Mouse (Mus musculus) 3T3-L1 (cell line): ENCODE results near the gene Olfr1100.

Experiments
- DNase-seq: peaks from one replicate; pipeline ENCODE4 v3.0.0-alpha.2; 2015; ENCODE audit warnings: low read depth, low spot score

The Olfr1100 gene

GRCm38 (mm10) chr2:86979854-86980253 lies at the start of gene Olfr1100:
Olfr1100 (minus strand) TSS chr2:86979954.
- DNase-seq = no peak

- no peak for DNase-seq
Observed at GRCm38 (mm10) chr2:87026980-87027379, 47.2 kb upstream of the Olfr1100 start, which contains the start of gene Olfr1104. Olfr1104 (minus strand) TSS chr2:87027080.

- DNase-seq = no peak
Observed at GRCm38 (mm10) chr2:86998098-86998497, 18.3 kb upstream of the Olfr1100 start, which contains the start of gene Olfr1102. Olfr1102 (plus strand) TSS chr2:86998398.

GRCm38 (mm10) chr2:86991121-86991520 lies 11.4 kb upstream of the Olfr1100 start, which contains the start of gene Olfr1101:
Olfr1101 (minus strand) TSS chr2:86991221.
- DNase-seq = no peak

- no peak for DNase-seq
Observed at GRCm38 (mm10) chr2:86960593-86960992, 19.2 kb downstream of the Olfr1100 start, which contains the start of gene Olfr1099. Olfr1099 (minus strand) TSS chr2:86960693.

- DNase-seq = no peak
Observed at GRCm38 (mm10) chr2:86926557-86926956, 53.2 kb downstream of the Olfr1100 start.
